Mouse (Mus musculus): Measurements from ENCODE around the gene Dixdc1. TPM values are rescaled to one million over a fixed set of nuclear protein-coding genes. Genes with fewer than 3 reads are reported as not detected.

The Dixdc1 gene
- total and polyA plus RNA-seq, 2 experiments from 2014 or later, result 28.6 to 33.3 TPM

- Histone ChIP-seq H3K27me3 (ENCODE audit: insufficient read depth, low read length) (no peaks in the 10 kb centered on the region), H3K4me1 (ENCODE audit: insufficient read depth, low read length) (no peaks in the 10 kb centered on the region), H3K4me3 (ENCODE audit: low read depth, low read length) (no peak overlapping the region), H3K9ac (replicated peaks; ENCODE audit: low read length, poor library complexity, severe bottlenecking) (no peak overlapping the region), H3K4me2 (ENCODE audit: low read depth, low read length, poor library complexity, severe bottlenecking) (no peak overlapping the region), H3K27ac (ENCODE audit: low read depth, low read length) (no peak overlapping the region), H3K36me3 (ENCODE audit: insufficient read depth, low read length) (no peaks in the 10 kb centered on the region), H3K9me3 (ENCODE audit: low read length) (no peaks in the 10 kb centered on the region)
- no peak for TF ChIP-seq CTCF (IDR thresholded peaks at IDR 0.05)
- no peak for DNase-seq (ENCODE audit: low spot score)
- ATAC-seq (ENCODE audit: low FRiP score), result no peak
- 86% methylated on average over 14 of the region's 14 CpGs for WGBS
Observed at GRCm38 (mm10) chr9:50740867-50741784, 1.8 kb upstream of the Dixdc1 start.

GRCm38 (mm10) chr9:50734989-50735388 is 4.3 kb downstream of the Dixdc1 start:
- Histone ChIP-seq H3K4me3 (ENCODE audit: low read depth, low read length) (no peak overlapping the region), H3K9me3 (ENCODE audit: low read length) (no peaks in the 10 kb centered on the region), H3K27me3 (ENCODE audit: insufficient read depth, low read length) (no peaks in the 10 kb centered on the region), H3K9ac (replicated peaks; ENCODE audit: low read length, poor library complexity, severe bottlenecking) (no peak overlapping the region), H3K27ac (ENCODE audit: low read depth, low read length) (no peak overlapping the region), H3K4me2 (ENCODE audit: low read depth, low read length, poor library complexity, severe bottlenecking) (no peak overlapping the region), H3K36me3 (ENCODE audit: insufficient read depth, low read length) (no peaks in the 10 kb centered on the region), H3K4me1 (ENCODE audit: insufficient read depth, low read length) (no peaks in the 10 kb centered on the region)
- 2% methylated on average over 9 of the region's 9 CpGs for WGBS
- ATAC-seq (ENCODE audit: low FRiP score) (no peak), DNase-seq (ENCODE audit: low spot score) (peak; percentile 80)
- TF ChIP-seq CTCF (IDR thresholded peaks at IDR 0.05), result peak; percentile 85

- ATAC-seq (ENCODE audit: low FRiP score) (no peak), DNase-seq (ENCODE audit: low spot score) (no peak)
- H3K36me3 ChIP-seq (ENCODE audit: insufficient read depth, low read length), result no peaks in the 10 kb centered on the region
- no peaks in the 10 kb centered on the region for H3K4me1 ChIP-seq (ENCODE audit: insufficient read depth, low read length)
- H3K27ac ChIP-seq (ENCODE audit: low read depth, low read length), result no peak overlapping the region
- no peak for TF ChIP-seq CTCF (IDR thresholded peaks at IDR 0.05)
- H3K9ac ChIP-seq (replicated peaks; ENCODE audit: low read length, poor library complexity, severe bottlenecking), result no peak overlapping the region
- no peaks in the 10 kb centered on the region for H3K9me3 ChIP-seq (ENCODE audit: low read length)
- H3K27me3 ChIP-seq (ENCODE audit: insufficient read depth, low read length), result no peaks in the 10 kb centered on the region
- no peak overlapping the region for H3K4me3 ChIP-seq (ENCODE audit: low read depth, low read length)
- no peak overlapping the region for H3K4me2 ChIP-seq (ENCODE audit: low read depth, low read length, poor library complexity, severe bottlenecking)
- WGBS, result 10% methylated on average over 4 of the region's 4 CpGs
Observed at GRCm38 (mm10) chr9:50732560-50732959, 6.8 kb downstream of the Dixdc1 start.

GRCm38 (mm10) chr9:50729600-50729999 is 9.7 kb downstream of the Dixdc1 start:
- Histone ChIP-seq H3K4me2 (ENCODE audit: low read depth, low read length, poor library complexity, severe bottlenecking) (no peak overlapping the region), H3K27ac (ENCODE audit: low read depth, low read length) (no peak overlapping the region), H3K36me3 (ENCODE audit: insufficient read depth, low read length) (no peaks in the 10 kb centered on the region), H3K9ac (replicated peaks; ENCODE audit: low read length, poor library complexity, severe bottlenecking) (no peak overlapping the region), H3K4me1 (ENCODE audit: insufficient read depth, low read length) (no peaks in the 10 kb centered on the region), H3K9me3 (ENCODE audit: low read length) (no peaks in the 10 kb centered on the region), H3K27me3 (ENCODE audit: insufficient read depth, low read length) (no peaks in the 10 kb centered on the region), H3K4me3 (ENCODE audit: low read depth, low read length) (no peak overlapping the region)
- no peak for TF ChIP-seq CTCF (IDR thresholded peaks at IDR 0.05)
- ATAC-seq (ENCODE audit: low FRiP score) (no peak), DNase-seq (ENCODE audit: low spot score) (no peak)
- 69% methylated on average over 4 of the region's 4 CpGs for WGBS

- Histone ChIP-seq H3K9me3 (ENCODE audit: low read length) (no peaks in the 10 kb centered on the region), H3K4me3 (ENCODE audit: low read depth, low read length) (peak overlapping the region; percentile 62), H3K9ac (replicated peaks; ENCODE audit: low read length, poor library complexity, severe bottlenecking) (peak overlapping the region; percentile 63), H3K27ac (ENCODE audit: low read depth, low read length) (peak overlapping the region; percentile 81), H3K27me3 (ENCODE audit: insufficient read depth, low read length) (no peaks in the 10 kb centered on the region), H3K36me3 (ENCODE audit: insufficient read depth, low read length) (no peaks in the 10 kb centered on the region), H3K4me2 (ENCODE audit: low read depth, low read length, poor library complexity, severe bottlenecking) (peak overlapping the region; percentile 85), H3K4me1 (ENCODE audit: insufficient read depth, low read length) (peaks cover 3% of the 10 kb centered on the region; the same call in 1 of the 2 replicates)
- under 1% methylated on average over 44 of the region's 45 CpGs for WGBS
- ATAC-seq (ENCODE audit: low FRiP score) (peak; percentile 96), DNase-seq (ENCODE audit: low spot score) (peak; percentile 96)
- TF ChIP-seq CTCF (IDR thresholded peaks at IDR 0.05), result peak; percentile 57
Observed at GRCm38 (mm10) chr9:50727925-50728651, 11.2 kb downstream of the Dixdc1 start.
